Mouse (Mus musculus) adrenal gland, postnatal 36 days (tissue): ENCODE measurements at regions not wholly inside any gene's neighbourhood (a gene's known extent, or its start where the extent isn't known, plus 50 kb on each side); places are given as distances from the start of the nearest gene placed in this dataset.
A peak's percentile ranks its signal among the peaks of the same experiment; 100 is the strongest.

Source experiments
- DNase-seq, 2 experiments: peaks; one replicate each; pipeline ENCODE4 v3.0.0; 2021; ENCODE audit warnings: mixed read lengths in 1 of 2

- DNase-seq = no peak
These were observed 257.5 kb downstream of the Nr2f2 start for GRCm38 (mm10) chr7:70109013-70109412.

DNA sequence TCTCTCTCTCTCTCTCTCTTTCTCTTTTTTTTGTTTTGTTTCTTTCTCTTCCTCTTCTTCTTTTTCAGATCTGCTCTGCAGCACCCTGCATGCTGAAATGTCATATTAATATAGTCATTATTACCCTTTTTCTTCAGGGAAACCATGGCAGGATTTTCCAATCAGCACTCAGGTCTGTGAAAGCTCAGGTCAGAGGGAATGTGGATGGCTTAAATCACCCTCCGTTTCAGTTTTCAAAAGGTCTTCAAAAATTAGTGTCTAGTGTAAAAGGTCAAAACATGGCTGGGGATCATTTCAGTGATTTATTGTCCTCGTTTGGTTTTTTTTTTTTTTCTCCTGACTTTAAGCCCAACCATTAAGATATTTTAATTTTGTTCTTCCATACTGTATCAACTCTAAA, 261.5 kb downstream of the Nr2f2 start:
- DNase-seq = no peak

DNA sequence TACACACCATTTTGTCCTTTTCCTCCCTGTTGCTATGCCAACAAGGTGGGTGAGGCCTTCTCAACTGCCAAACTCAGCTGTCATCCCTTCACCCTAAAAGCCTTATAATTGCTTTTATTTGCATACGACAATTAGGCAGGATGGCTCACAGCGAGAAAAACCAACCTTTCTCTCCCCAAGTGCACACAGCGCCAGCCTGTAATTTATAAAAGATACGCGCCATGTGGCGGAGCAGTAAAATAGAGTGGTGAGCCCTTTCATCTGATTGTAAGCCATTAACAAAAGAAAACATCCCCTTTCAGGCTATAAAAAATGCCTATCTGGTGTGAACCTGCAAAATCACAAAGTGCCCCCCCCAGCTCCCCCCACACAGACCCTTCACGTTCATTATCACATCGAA, 262.0 kb downstream of the Nr2f2 start:
- DNase-seq = no peak

- DNase-seq = no peak
These were observed 262.9 kb downstream of the Nr2f2 start for GRCm38 (mm10) chr7:70103680-70104079.

- DNase-seq = no peak
These were observed 267.5 kb downstream of the Nr2f2 start for GRCm38 (mm10) chr7:70099001-70099400.

GRCm38 (mm10) chr7:70093916-70094784, 272.4 kb downstream of the Nr2f2 start:
- DNase-seq = no peak

DNA sequence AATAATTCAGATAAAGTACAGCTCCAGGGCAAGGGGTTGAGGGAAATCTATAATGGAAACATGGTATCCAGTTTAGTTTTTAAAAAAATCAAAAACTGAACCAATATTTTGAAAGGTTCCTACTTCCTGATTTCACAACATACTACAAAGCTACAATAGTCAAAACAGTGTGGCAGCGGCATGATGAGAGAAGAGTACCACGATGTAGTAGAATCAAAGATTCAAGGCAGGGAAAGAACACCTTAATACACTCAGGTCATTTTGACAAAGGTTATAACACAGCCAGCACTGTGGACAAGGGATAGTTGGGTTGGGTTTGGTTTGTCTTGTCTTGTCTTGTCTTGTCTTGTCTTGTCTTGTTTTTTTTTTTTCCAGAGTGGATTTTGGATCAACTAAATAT, 274.4 kb downstream of the Nr2f2 start:
- DNase-seq = no peak

- no peak for DNase-seq
These were observed 277.4 kb downstream of the Nr2f2 start for GRCm38 (mm10) chr7:70089121-70089520.

GRCm38 (mm10) chr7:70069662-70070061, 296.9 kb downstream of the Nr2f2 start:
- DNase-seq = no peak

DNA sequence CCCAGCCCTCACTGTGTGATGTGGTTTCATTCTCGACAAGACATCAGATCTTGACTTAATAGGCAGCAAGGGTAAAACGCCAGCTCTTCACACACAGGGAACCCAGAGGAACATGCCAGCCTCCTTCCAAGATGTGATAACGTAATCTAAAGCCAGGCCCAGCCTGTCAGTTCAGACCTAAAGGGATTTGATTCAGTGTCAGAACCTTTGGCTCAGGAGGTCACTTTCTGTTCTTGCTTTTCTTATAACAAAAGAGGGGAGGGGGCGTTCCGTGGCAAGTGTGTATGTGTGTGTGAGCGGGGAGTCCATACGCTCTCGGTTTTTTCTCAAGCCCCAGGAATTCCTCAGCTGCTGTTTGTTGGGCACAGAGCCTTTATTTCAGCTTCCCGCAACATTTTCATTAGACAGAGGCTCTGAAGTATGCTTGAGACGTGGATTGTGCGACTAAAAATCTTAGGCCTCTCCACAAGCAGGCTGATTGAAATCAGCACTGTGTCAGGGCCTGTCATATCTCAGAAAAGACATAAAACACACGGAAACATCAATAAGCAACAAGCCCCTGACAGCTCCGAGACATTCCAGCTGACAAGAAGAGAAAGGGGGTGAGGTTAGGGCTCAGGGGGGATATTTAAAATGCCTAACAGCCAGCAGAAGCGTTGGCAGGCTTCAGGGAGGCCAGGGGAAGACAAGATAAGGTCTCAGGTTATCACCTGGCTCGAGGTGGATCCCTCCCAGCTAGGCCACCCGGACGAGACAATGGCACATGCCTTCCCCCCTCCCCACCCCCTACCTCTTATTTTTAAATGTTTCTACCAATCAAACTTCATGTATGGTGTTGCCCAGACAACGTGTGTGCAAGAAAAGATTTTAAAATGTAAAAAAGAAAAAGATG, 298.5 kb downstream of the Nr2f2 start:
- DNase-seq = no peak

DNA sequence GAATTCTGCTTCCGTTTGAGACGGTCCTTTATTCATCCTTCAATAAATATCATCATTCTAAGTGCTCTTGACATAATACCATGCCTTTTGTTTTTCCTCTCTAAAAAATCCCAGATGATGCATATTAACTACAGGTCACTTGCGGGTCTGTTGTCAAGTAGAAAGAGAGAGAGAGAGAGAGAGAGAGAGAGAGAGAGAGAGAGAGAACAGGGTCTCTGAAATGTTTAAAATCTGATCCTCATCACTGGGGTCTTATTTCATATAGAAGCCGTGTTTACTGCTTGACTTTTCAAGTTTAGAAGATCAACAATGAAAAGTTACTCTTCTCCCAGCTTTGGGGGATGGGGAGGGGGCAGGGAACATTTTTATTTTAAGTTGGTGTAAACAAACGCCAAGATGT, 299.5 kb downstream of the Nr2f2 start:
- no peak for DNase-seq

- DNase-seq = no peak
These were observed 300.1 kb downstream of the Nr2f2 start for GRCm38 (mm10) chr7:70066448-70066847.

- DNase-seq = peak; percentile 3 to 49
These were observed 300.9 kb downstream of the Nr2f2 start for GRCm38 (mm10) chr7:70065471-70066130.

DNA sequence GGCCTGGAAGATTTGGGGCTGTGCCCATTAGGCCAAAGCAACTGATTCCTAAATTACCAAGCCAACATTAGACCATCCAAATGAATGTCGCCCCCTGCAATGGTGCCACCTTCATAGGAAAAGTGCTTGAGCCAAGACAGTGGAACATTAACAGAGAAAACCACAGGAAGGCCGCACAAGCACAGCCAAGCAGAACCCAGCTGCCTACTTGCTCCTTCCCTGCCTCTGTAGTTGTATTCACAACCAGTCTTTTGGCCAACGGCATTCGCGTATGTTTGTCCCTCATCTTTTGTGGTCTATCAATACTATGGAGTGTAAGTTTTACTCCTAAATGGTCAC, 319.2 kb downstream of the Nr2f2 start:
- DNase-seq = no peak

- DNase-seq = no peak
These were observed 319.7 kb downstream of the Nr2f2 start for GRCm38 (mm10) chr7:70046691-70047414.

DNA sequence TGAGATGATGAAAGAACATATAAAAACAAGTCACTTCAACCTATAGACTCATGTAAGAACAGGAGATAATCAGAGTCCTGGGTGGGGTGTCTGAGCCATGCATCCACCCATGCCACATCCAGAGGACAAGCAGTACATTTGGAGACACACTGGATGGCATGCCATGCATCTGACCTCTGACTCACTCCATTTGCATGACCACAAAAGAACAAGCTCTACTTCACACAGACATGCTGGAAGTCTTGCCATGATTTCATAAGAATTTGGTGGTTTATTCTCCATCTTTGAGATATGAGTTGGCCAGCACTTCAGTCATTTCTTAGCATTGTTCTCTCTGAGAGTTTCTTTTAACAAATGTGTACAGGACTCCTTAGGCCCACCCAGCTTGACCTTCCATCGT, 329.5 kb downstream of the Nr2f2 start:
- DNase-seq = no peak

- DNase-seq = no peak
These were observed 333.7 kb downstream of the Nr2f2 start for GRCm38 (mm10) chr7:70032857-70033256.

DNA sequence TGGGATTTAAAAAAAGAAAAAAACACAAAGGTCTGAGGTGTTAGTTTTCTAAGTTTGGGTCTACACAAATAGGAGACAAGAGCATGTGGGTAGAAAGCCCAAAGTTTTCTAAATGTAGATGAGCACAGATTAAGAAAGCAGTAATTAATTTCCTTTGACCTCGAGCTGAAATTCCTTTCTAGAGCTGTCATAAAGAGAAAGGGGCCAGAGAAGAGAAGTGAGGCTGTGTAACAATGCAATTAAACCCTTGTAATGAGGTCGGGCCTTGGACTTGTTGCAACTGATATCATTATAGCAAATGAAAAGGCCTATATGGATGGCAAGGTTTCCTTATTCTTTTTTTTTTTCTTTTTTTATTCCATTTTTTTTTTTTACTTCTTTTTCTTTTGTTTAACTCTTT, 337.2 kb downstream of the Nr2f2 start:
- DNase-seq = no peak

GRCm38 (mm10) chr7:70025527-70025926, 341.0 kb downstream of the Nr2f2 start:
- DNase-seq = no peak

DNA sequence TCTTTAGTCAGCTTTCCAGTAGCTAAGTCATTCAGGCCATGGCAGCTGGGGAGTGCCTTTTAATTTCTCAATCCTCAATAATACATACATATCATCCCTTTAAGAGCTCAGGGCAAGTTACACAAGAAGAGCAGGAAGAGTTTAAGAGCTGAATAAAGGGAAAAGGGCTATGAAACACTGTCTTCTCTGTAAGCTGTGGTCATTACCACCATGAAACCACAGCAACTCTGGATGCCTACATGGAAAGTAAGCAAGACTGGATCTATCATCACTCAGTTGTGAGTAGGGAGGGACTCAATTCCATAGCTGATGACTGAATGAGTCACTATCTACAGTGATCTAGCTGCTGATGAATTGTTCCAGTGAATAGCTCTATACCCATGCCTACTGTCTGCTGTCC, 349.9 kb downstream of the Nr2f2 start:
- no peak for DNase-seq

DNA sequence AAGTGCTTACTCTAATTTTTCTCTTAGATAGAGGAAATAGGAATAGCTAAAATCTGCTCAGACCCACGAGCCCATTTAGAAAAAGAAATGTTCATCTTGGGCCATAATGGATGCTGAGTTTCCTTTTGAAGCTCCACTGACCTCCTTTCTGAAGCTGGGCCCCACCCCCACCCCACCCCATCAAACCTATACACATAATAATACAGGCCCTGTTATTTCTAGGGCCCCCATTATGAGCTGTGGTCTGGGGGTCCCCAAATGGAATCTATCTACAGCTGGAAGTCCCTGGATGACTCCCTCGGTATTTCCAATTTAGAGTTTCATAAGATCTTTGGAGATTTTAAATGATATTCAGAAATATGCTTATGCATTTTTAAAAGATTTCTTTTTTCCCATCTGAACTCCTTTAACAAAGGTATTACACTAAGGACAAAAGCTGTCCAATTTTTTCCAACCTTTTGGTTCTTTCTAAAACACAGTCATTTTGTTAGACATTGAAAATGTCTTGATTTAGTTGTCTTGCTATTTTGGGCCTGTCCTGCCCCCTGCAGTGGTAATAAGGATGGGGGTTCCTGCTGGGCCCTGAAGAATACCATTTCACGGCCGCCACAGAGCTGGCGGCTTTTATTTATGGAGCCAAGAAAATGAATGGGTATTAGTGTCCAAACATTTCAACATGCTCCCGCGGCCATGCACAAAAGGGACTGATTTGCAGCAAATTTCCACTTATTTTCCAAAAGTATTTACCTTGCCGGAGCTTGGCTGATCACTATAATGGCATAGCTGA, 363.1 kb downstream of the Nr2f2 start:
- DNase-seq = no peak
